8 mouse cellular contexts compared by ENCODE assay signal in the genomic region with DNA sequence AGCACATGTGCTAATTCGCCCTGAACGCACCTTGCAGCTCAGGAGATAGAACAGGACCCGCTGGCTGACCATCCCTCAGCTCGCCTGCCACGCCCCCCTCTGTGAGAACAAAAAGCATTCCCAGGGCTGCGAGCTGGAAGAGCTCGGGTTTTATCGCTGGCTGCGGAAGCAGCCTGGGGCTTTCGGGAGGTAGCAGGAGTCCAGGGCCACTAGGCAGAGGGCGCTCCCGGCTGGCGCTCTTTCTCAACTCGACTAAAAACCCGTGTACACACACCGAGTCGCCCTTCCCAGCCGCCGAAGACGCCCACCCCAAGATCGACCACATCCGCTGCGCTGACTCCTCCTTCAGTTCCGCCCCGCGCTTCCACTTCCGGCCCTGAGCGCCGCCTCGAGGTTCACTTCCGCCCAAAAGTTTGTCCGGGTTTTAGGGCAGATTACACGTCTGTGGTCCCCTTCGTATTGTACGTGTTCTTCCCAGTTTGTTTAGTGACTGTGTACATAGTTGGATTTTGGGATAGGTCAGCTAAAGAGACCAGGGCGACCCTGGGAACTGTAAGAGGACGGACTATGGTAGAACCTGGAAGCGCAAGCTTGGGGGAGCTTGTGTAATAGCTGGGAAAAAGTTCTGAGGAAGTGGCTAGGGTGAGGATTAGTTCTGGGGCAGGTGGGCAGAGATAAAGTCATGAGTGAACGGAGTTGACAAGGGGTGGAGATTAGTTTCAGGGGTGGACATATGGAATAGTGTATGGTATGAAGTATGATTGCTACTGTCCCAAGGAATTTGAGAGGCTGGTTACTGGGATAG. TPM values are rescaled to one million over a fixed set of nuclear protein-coding genes. Genes with fewer than 3 reads are reported as not detected.
DNase-seq lines count a peak whose midpoint lies in the region; ATAC-seq and TF ChIP-seq lines count a peak whose summit lies in the region.

No protein-coding gene starts in this region.

- no peaks in the 10 kb centered on the region; the same call in 1 of the 2 replicates for H3K36me3 ChIP-seq in ES-E14 (ENCODE audit: control insufficient read depth, insufficient read depth, low read length, poor library complexity, severe bottlenecking)
- peaks cover 3% of the 10 kb centered on the region; the same call in 1 of the 2 replicates for H3K36me3 ChIP-seq in forebrain, embryonic 14.5 days (ENCODE audit: control insufficient read depth, insufficient read depth, low read length)
- no peaks in the 10 kb centered on the region for H3K36me3 ChIP-seq in liver, embryonic 15.5 days (replicated peaks)
- no peaks in the 10 kb centered on the region for H3K36me3 ChIP-seq in neural tube, embryonic 11.5 days (ENCODE audit: control insufficient read depth, insufficient read depth, low read length)
- H3K36me3 ChIP-seq in stomach, embryonic 16.5 days (ENCODE audit: control insufficient read depth, insufficient read depth, low read length): no peaks in the 10 kb centered on the region

- H3K27me3 ChIP-seq in forebrain, embryonic 14.5 days (replicated peaks; ENCODE audit: control insufficient read depth, insufficient read depth, low read length): no peaks in the 10 kb centered on the region
- no peaks in the 10 kb centered on the region for H3K27me3 ChIP-seq in liver, embryonic 15.5 days
- H3K27me3 ChIP-seq in neural tube, embryonic 11.5 days (ENCODE audit: control insufficient read depth, insufficient read depth, low read length): no peaks in the 10 kb centered on the region
- no peaks in the 10 kb centered on the region for H3K27me3 ChIP-seq in stomach, embryonic 16.5 days (ENCODE audit: control insufficient read depth, insufficient read depth, low read length)

- ATAC-seq in forebrain, embryonic 14.5 days: peak; percentile 98
- ATAC-seq in liver, embryonic 15.5 days (ENCODE audit: insufficient read depth): peak; percentile 87
- peak; percentile 97 for ATAC-seq in neural tube, embryonic 11.5 days (ENCODE audit: insufficient read depth, low FRiP score, low TSS enrichment)
- ATAC-seq in stomach, embryonic 16.5 days (ENCODE audit: insufficient read depth, low FRiP score): peak; percentile 97

- peak overlapping the region; percentile 61 to 97 for H3K4me3 ChIP-seq in ES-E14 (ENCODE audit: insufficient read depth in 1 of 2, low read depth in 1 of 2, low read length in 2 of 2, poor library complexity in 1 of 2, severe bottlenecking in 1 of 2)
- peak overlapping the region; percentile 66 for H3K4me3 ChIP-seq in forebrain, embryonic 14.5 days (ENCODE audit: low read depth, low read length)
- H3K4me3 ChIP-seq in liver, embryonic 15.5 days (replicated peaks): peak overlapping the region; percentile 65
- peak overlapping the region; percentile 64 for H3K4me3 ChIP-seq in neural tube, embryonic 11.5 days (ENCODE audit: low read depth, low read length)
- H3K4me3 ChIP-seq in stomach, embryonic 16.5 days (replicated peaks; ENCODE audit: low read length): peak overlapping the region; percentile 53

- no peaks in the 10 kb centered on the region for H3K9me3 ChIP-seq in ES-E14 (ENCODE audit: control insufficient read depth, insufficient read depth, low read depth, low read length)
- H3K9me3 ChIP-seq in forebrain, embryonic 14.5 days (replicated peaks; ENCODE audit: control insufficient read depth, low read length): no peaks in the 10 kb centered on the region
- H3K9me3 ChIP-seq in liver, embryonic 15.5 days (replicated peaks): no peaks in the 10 kb centered on the region
- H3K9me3 ChIP-seq in neural tube, embryonic 11.5 days (ENCODE audit: control insufficient read depth, low read length): no peaks in the 10 kb centered on the region
- H3K9me3 ChIP-seq in stomach, embryonic 16.5 days (replicated peaks; ENCODE audit: control insufficient read depth, low read length): no peaks in the 10 kb centered on the region

- intact Hi-C loops in heart, postnatal 10 days (cut with DNase I): loop anchor here (5.0 kb wide), 1 partner anchor 181 kb away; a partner anchor contains a TSS

- peak overlapping the region; percentile 70 for H3K9ac ChIP-seq in ES-E14 (ENCODE audit: insufficient read depth, low read depth, low read length, poor library complexity, severe bottlenecking)
- peak overlapping the region; percentile 79 for H3K9ac ChIP-seq in forebrain, embryonic 14.5 days (ENCODE audit: low read length)
- H3K9ac ChIP-seq in liver, embryonic 15.5 days: peak overlapping the region; percentile 41; the same call in 1 of the 2 replicates
- peak overlapping the region; percentile 70 for H3K9ac ChIP-seq in neural tube, embryonic 11.5 days (ENCODE audit: low read length)
- H3K9ac ChIP-seq in stomach, embryonic 16.5 days (ENCODE audit: low read length): peak overlapping the region; percentile 66

- DNase-seq in ES-E14 (ENCODE audit: low read depth, low spot score): peak; percentile 75
- DNase-seq in cerebellum, adult 11-12 months: peak; percentile 23
- DNase-seq in forebrain, embryonic 14.5 days (ENCODE audit: low spot score): peak; percentile 91
- DNase-seq in heart, postnatal 10 days: peak; percentile 79 to 80
- peak; percentile 83 to 87 for DNase-seq in kidney, postnatal 4 days
- DNase-seq in neural tube, embryonic 11.5 days (ENCODE audit: low spot score): peak; percentile 88

- H3K27ac ChIP-seq in ES-E14 (ENCODE audit: insufficient read depth, low read depth, low read length, poor library complexity, severe bottlenecking): peak overlapping the region; percentile 9; the same call in 1 of the 2 replicates
- peak overlapping the region; percentile 95 for H3K27ac ChIP-seq in forebrain, embryonic 14.5 days (ENCODE audit: low read depth, low read length)
- H3K27ac ChIP-seq in liver, embryonic 15.5 days (replicated peaks): peak overlapping the region; percentile 48; the same call in 1 of the 2 replicates
- H3K27ac ChIP-seq in neural tube, embryonic 11.5 days (ENCODE audit: low read depth, low read length): peak overlapping the region; percentile 83
- peak overlapping the region; percentile 72 for H3K27ac ChIP-seq in stomach, embryonic 16.5 days (ENCODE audit: low read length)

- peak overlapping the region; percentile 69 for H3K4me2 ChIP-seq in forebrain, embryonic 14.5 days (ENCODE audit: low read length)
- H3K4me2 ChIP-seq in liver, embryonic 15.5 days: peak overlapping the region; percentile 73
- peak overlapping the region; percentile 61 for H3K4me2 ChIP-seq in neural tube, embryonic 11.5 days (ENCODE audit: low read depth)
- peak overlapping the region; percentile 74 for H3K4me2 ChIP-seq in stomach, embryonic 16.5 days (ENCODE audit: low read depth, low read length)

- 5% methylated on average over 39 of the region's 39 CpGs for WGBS in forebrain, embryonic 14.5 days
- 2% methylated on average over 39 of the region's 39 CpGs for WGBS in liver, embryonic 15.5 days (ENCODE audit: insufficient replicate concordance)
- 5% methylated on average over 39 of the region's 39 CpGs for WGBS in neural tube, embryonic 11.5 days
- WGBS in stomach, embryonic 16.5 days: 4% methylated on average over 39 of the region's 39 CpGs

- in situ Hi-C loops in ES-E14 (cut with MboI; ENCODE audit: low sequenced_read_pairs in 2 of 2, unreplicated experiment in 2 of 2): no loop called here

- no peaks in the 10 kb centered on the region for H3K4me1 ChIP-seq in ES-E14 (ENCODE audit: control insufficient read depth in 2 of 2, insufficient read depth in 2 of 2, low read length in 2 of 2, poor library complexity in 1 of 2)
- peaks cover 4% of the 10 kb centered on the region for H3K4me1 ChIP-seq in forebrain, embryonic 14.5 days (ENCODE audit: control insufficient read depth, insufficient read depth, low read length)
- H3K4me1 ChIP-seq in liver, embryonic 15.5 days (replicated peaks): peaks cover 5% of the 10 kb centered on the region; the same call in 1 of the 2 replicates
- H3K4me1 ChIP-seq in neural tube, embryonic 11.5 days (ENCODE audit: control insufficient read depth, insufficient read depth, low read length): no peaks in the 10 kb centered on the region
- peaks cover 3% of the 10 kb centered on the region; the same call in 1 of the 2 replicates for H3K4me1 ChIP-seq in stomach, embryonic 16.5 days (ENCODE audit: control insufficient read depth, insufficient read depth, low read length)

TF ChIP-seq in ES-E14, 5 proteins besides CTCF, POLR2A, EP300 and RAD21:
- no peak for TF ChIP-seq MAFK (IDR thresholded peaks at IDR 0.05; ENCODE audit: insufficient read depth, low read depth, low read length)
- no peak for TF ChIP-seq ZNF384 (IDR thresholded peaks at IDR 0.05; ENCODE audit: low read depth, low read length)
- no peak for TF ChIP-seq ZC3H11A (IDR thresholded peaks at IDR 0.05; ENCODE audit: borderline replicate concordance, low read depth, low read length)
- no peak for TF ChIP-seq CHD2 (IDR thresholded peaks at IDR 0.05; ENCODE audit: low read depth, low read length)
- no peak for TF ChIP-seq HCFC1 (IDR thresholded peaks at IDR 0.05; ENCODE audit: borderline replicate concordance, insufficient read depth, low read length)
TF ChIP-seq in ES-E14: peak in this region for 0.

RNA-seq across cellular contexts. Expression of a gene that starts 4.5 kb away (rescaled TPM):
- total RNA-seq in ES-E14 (2012; rRNA removed): 2.2 and 2.7 TPM in 2 replicates
- polyA plus RNA-seq in forebrain, embryonic 14.5 days (2014; fragmentation: Nextera tagmentation; extraction: Ambion mirVana): 34.4 and 41.6 TPM in 2 replicates
- 1 to 10 TPM; 1.9 to 2.3 TPM for total RNA-seq in heart, postnatal 10 days (2021)
- polyA plus RNA-seq in liver, embryonic 15.5 days (2015; fragmentation: Nextera tagmentation; extraction: Ambion mirVana): 0.53 and 0.61 TPM in 2 replicates
- polyA plus RNA-seq in neural tube, embryonic 11.5 days (2014; fragmentation: Nextera tagmentation; extraction: Ambion mirVana): 13.1 and 16.3 TPM in 2 replicates
- polyA plus RNA-seq in stomach, embryonic 16.5 days (2015; fragmentation: Nextera tagmentation; extraction: Ambion mirVana): 3.5 and 4.5 TPM in 2 replicates

RNA-seq across cellular contexts. Expression of a gene that starts 4.6 kb away (rescaled TPM):
- total RNA-seq in ES-E14 (2012; rRNA removed): not detected in 2 replicates
- not detected in 2 replicates for polyA plus RNA-seq in forebrain, embryonic 14.5 days (2014; fragmentation: Nextera tagmentation; extraction: Ambion mirVana)
- not detected for total RNA-seq in heart, postnatal 10 days (2021)
- polyA plus RNA-seq in liver, embryonic 15.5 days (2015; fragmentation: Nextera tagmentation; extraction: Ambion mirVana): not detected in 2 replicates
- not detected in 2 replicates for polyA plus RNA-seq in neural tube, embryonic 11.5 days (2014; fragmentation: Nextera tagmentation; extraction: Ambion mirVana)
- polyA plus RNA-seq in stomach, embryonic 16.5 days (2015; fragmentation: Nextera tagmentation; extraction: Ambion mirVana): not detected in 2 replicates

RNA-seq across cellular contexts. Expression of a gene that starts 43.1 kb away (rescaled TPM):
- total RNA-seq in ES-E14 (2012; rRNA removed): not detected in 2 replicates
- 0.10 TPM in 1 of 2 replicates, not detected in the other for polyA plus RNA-seq in forebrain, embryonic 14.5 days (2014; fragmentation: Nextera tagmentation; extraction: Ambion mirVana)
- not detected for total RNA-seq in heart, postnatal 10 days (2021)
- polyA plus RNA-seq in liver, embryonic 15.5 days (2015; fragmentation: Nextera tagmentation; extraction: Ambion mirVana): not detected in 2 replicates
- polyA plus RNA-seq in neural tube, embryonic 11.5 days (2014; fragmentation: Nextera tagmentation; extraction: Ambion mirVana): not detected in 2 replicates
- not detected in 2 replicates for polyA plus RNA-seq in stomach, embryonic 16.5 days (2015; fragmentation: Nextera tagmentation; extraction: Ambion mirVana)

Comparison
In these comparisons a context has a peak if more than half of its experiments do, and no peak if none do; other contexts are left out.
1. Peak in every context shown above with its lines: DNase-seq, ATAC-seq, H3K4me3 ChIP-seq and H3K27ac ChIP-seq.
2. DNase-seq: peak in every context shown above with its lines; median percentile 91 in forebrain, embryonic 14.5 days; 88 in neural tube, embryonic 11.5 days; 85 in kidney, postnatal 4 days; 80 in heart, postnatal 10 days; 75 in ES-E14; 23 in cerebellum, adult 11-12 months.
3. H3K27ac ChIP-seq: peak in every context shown above with its lines; median percentile 95 in forebrain, embryonic 14.5 days; 83 in neural tube, embryonic 11.5 days; 72 in stomach, embryonic 16.5 days; 48 in liver, embryonic 15.5 days; 9 in ES-E14.